Mouse (Mus musculus): ENCODE measurements around the gene Serpini1. TPM values are rescaled to one million over a fixed set of nuclear protein-coding genes. Genes with fewer than 3 reads are reported as not detected.
A peak's percentile ranks its signal among the peaks of the same experiment; 100 is the strongest.

The Serpini1 gene
- polyA plus RNA-seq, 1 experiment from 2014 or later = 90.2 TPM

DNA sequence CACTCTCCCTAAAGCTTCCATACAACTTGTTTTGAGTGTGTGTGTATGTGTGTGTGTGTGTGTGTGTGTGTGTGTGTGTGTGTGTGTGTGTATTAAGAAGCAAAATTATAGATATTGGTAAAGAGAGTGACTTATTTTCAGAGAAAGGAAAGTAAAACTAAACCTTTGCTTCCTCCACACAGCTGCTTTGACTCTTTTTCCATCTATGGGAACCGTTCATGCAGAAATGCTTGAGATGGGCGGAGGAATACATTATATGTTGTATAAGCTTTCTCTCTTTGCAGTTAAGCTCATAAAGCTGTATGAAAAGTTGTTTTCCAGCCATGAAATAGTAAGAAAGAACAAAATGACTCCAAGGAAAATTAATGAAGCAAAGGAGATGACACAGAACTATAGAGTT, 16.7 kb downstream of the Serpini1 start:
- Histone ChIP-seq H3K36me3 (no peaks in the 10 kb centered on the region), H3K27ac (no peak overlapping the region), H3K9ac (replicated peaks) (no peak overlapping the region), H3K27me3 (no peaks in the 10 kb centered on the region), H3K4me1 (replicated peaks) (no peaks in the 10 kb centered on the region), H3K4me3 (replicated peaks) (no peak overlapping the region), H3K4me2 (replicated peaks) (no peak overlapping the region), H3K9me3 (no peaks in the 10 kb centered on the region)
- no peak for ATAC-seq
- 60% methylated on average over 2 of the region's 2 CpGs for WGBS

DNA sequence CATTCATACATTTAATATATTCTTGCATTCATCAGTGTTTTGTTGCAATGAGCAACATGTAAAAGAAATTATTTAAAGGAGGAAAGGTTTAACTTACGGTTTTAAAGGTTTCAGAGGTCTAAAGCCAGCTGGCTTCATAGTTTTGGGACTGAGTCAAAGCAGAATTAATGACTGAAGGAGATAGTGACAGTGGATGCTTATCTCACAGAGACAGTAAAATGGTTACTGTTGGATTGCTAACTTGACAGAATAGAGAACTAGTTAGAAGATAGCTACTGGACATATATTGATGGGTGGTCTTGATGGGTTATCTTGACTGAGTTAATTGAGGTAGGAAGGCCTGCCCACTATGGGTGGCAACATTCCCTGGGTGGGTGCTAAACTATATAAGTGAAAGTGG, 18.2 kb downstream of the Serpini1 start:
- H3K27me3 ChIP-seq = no peaks in the 10 kb centered on the region
- H3K36me3 ChIP-seq = no peaks in the 10 kb centered on the region
- no peak overlapping the region for H3K9ac ChIP-seq (replicated peaks)
- ATAC-seq = no peak
- H3K4me3 ChIP-seq (replicated peaks) = no peak overlapping the region
- H3K27ac ChIP-seq = no peak overlapping the region
- no peak overlapping the region for H3K4me2 ChIP-seq (replicated peaks)
- H3K9me3 ChIP-seq = no peaks in the 10 kb centered on the region
- 76% methylated on average over 1 of the region's 1 CpGs for WGBS
- H3K4me1 ChIP-seq (replicated peaks) = no peaks in the 10 kb centered on the region

DNA sequence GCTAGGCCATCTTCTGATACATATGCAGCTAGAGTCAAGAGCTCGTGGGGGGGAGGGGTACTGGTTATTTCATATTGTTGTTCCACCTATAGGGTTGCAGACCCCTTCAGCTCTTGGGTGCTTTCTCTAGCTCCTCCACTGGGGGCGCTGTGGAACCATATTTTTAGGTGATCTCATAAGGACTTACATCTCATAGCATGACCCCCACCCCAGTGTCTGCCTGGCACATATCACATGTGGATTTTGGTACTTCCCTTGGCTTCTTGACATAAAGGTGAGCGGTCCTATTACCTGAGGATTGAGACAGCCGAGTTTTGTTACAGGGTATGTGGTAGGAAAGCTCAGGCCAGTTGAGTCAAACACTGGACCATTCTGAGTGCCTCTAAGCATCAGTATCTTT, 22.0 kb downstream of the Serpini1 start:
- no peak overlapping the region for H3K4me3 ChIP-seq (replicated peaks)
- no peak overlapping the region for H3K9ac ChIP-seq (replicated peaks)
- no peaks in the 10 kb centered on the region for H3K9me3 ChIP-seq
- 55% methylated on average over 4 of the region's 4 CpGs for WGBS
- H3K27ac ChIP-seq = no peak overlapping the region
- no peaks in the 10 kb centered on the region for H3K27me3 ChIP-seq
- ATAC-seq = peak; percentile 30; the same call in 1 of the 2 replicates
- H3K36me3 ChIP-seq = no peaks in the 10 kb centered on the region
- H3K4me1 ChIP-seq (replicated peaks) = no peaks in the 10 kb centered on the region
- no peak overlapping the region for H3K4me2 ChIP-seq (replicated peaks)

DNA sequence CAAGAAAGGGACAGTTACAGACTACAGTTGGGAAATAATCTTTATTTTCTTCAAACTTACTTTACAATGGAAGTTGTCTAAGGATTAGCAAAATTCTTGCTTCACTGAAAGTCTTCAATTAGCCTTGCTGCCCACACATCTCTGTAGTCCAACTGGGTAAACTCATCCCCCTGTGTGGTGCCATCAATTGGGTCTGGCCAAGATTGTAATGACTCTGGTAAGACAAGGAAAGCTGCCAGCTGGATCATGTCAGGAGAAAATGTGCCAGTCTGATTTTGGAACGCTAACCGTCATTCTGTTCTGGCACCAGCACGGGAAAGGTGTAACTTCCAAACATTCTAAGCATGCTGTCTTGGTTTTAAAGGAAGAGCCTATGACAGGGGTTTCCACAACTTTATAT, 25.9 kb downstream of the Serpini1 start:
- no peaks in the 10 kb centered on the region for H3K4me1 ChIP-seq (replicated peaks)
- no peaks in the 10 kb centered on the region for H3K27me3 ChIP-seq
- no peaks in the 10 kb centered on the region for H3K36me3 ChIP-seq
- 92% methylated on average over 3 of the region's 3 CpGs for WGBS
- no peak overlapping the region for H3K9ac ChIP-seq (replicated peaks)
- H3K9me3 ChIP-seq = no peaks in the 10 kb centered on the region
- no peak overlapping the region for H3K27ac ChIP-seq
- ATAC-seq = no peak
- H3K4me3 ChIP-seq (replicated peaks) = no peak overlapping the region
- no peak overlapping the region for H3K4me2 ChIP-seq (replicated peaks)

DNA sequence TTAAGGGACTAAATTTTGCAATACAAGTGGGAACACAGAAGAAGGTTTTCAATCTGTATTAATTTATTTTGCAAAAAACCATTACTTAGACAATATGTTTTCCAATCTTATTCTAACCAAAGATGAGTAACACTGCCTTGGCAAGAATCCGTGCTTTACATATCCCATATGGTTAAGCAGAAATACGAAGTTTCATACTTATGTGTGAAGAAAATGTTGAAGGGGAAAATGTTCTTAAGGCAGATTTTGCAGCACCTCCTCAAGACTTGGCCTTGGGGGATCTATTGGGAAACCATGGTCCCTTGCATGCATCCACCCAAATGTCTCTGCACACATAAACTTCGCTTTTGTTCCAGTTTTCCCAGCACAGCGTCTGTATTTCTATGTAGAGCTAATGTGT, 27.6 kb downstream of the Serpini1 start:
- no peaks in the 10 kb centered on the region for H3K36me3 ChIP-seq
- no peaks in the 10 kb centered on the region for H3K9me3 ChIP-seq
- H3K9ac ChIP-seq (replicated peaks) = no peak overlapping the region
- H3K27me3 ChIP-seq = no peaks in the 10 kb centered on the region
- no peak overlapping the region for H3K4me3 ChIP-seq (replicated peaks)
- H3K27ac ChIP-seq = no peak overlapping the region
- no peak overlapping the region for H3K4me2 ChIP-seq (replicated peaks)
- no peak for ATAC-seq
- no peaks in the 10 kb centered on the region for H3K4me1 ChIP-seq (replicated peaks)
- whole genome bisulfite sequencing = 96% methylated on average over 4 of the region's 4 CpGs

DNA sequence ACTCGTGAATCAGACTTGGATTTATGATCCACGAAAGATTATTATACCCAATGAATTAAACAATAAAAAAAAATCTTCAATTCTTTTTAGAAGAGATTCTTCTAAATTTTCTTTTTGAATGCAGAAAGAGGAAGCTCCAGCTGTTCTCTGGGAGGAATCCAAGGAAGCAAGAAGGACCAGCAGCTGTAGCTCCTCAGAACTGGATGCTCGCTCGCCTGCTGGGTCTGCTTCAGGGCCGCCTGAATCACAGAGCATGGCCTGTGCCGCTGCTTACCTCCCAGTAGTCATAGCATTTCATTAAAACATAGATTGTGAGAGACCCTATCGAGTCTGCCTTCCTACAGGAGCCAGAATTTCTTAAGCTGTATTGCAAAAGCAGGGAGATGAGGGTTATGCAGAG, 53.7 kb downstream of the Serpini1 start:
- no peaks in the 10 kb centered on the region for H3K9me3 ChIP-seq
- H3K36me3 ChIP-seq = no peaks in the 10 kb centered on the region
- ATAC-seq = no peak
- no peak overlapping the region for H3K9ac ChIP-seq (replicated peaks)
- H3K4me1 ChIP-seq (replicated peaks) = no peaks in the 10 kb centered on the region
- no peaks in the 10 kb centered on the region for H3K27me3 ChIP-seq
- H3K4me3 ChIP-seq (replicated peaks) = no peak overlapping the region
- no peak overlapping the region for H3K4me2 ChIP-seq (replicated peaks)
- H3K27ac ChIP-seq = no peak overlapping the region
- 83% methylated on average over 7 of the region's 7 CpGs for WGBS

DNA sequence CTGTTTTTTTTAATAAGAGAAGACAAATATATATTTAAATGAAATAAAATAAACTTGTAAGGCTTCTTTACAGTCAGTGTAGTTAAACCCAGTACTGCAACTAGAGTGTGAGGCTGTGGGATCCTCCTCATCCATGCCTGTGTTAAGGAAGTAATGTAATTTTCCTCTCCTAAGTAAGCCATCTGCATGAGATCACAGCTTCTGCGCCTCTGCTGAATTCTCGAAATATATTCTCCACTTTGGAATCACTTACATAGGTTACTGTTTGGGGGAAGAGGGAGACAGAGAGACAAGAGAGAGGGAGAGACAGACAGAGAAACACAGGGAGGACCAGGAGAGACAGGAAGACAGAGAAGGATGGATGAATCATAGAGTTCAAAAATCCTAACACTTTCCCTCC, 67.3 kb downstream of the Serpini1 start:
- 89% methylated on average over 2 of the region's 2 CpGs for WGBS
- H3K27me3 ChIP-seq = no peaks in the 10 kb centered on the region
- H3K27ac ChIP-seq = no peak overlapping the region
- no peaks in the 10 kb centered on the region for H3K4me1 ChIP-seq (replicated peaks)
- no peaks in the 10 kb centered on the region for H3K36me3 ChIP-seq
- no peak overlapping the region for H3K4me3 ChIP-seq (replicated peaks)
- no peak overlapping the region for H3K9ac ChIP-seq (replicated peaks)
- ATAC-seq = no peak
- H3K4me2 ChIP-seq (replicated peaks) = no peak overlapping the region
- H3K9me3 ChIP-seq = no peaks in the 10 kb centered on the region

DNA sequence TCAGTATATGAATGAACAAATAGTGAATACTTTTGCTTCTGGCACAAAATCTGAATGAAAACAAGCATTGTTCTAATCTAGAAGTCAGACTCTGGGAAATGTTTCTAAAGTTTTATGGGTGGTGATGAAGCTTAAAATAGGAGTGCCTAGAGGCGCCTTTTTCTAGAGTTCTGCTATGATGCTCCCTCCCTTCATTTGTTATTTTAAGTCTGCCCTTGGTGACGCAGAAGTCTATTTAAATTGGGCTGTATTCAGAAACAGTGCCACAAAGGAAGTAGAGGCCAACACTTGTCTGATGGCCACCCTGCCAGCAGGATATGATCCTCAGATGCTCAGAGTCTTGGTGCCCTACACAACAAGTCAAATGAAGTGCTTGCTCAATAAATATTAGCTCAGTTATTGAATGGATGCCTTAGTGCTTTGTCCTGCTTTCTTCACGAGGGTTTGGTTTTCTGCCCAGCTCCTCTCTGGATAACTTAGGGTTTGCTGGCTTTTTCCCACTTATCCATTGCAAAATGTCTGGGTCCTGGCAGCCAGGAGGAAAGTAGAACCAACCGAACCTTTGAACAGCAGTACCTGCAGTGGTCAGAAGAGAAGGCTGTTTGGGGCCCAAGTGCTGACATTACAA, 73.8 kb downstream of the Serpini1 start:
- Histone ChIP-seq H3K4me2 (replicated peaks) (no peak overlapping the region), H3K9me3 (no peaks in the 10 kb centered on the region), H3K9ac (replicated peaks) (no peak overlapping the region), H3K27ac (no peak overlapping the region), H3K4me3 (replicated peaks) (no peak overlapping the region), H3K36me3 (no peaks in the 10 kb centered on the region), H3K4me1 (replicated peaks) (peaks cover 5% of the 10 kb centered on the region; the same call in 1 of the 2 replicates), H3K27me3 (no peaks in the 10 kb centered on the region)
- 83% methylated on average over 4 of the region's 4 CpGs for WGBS
- ATAC-seq = no peak

DNA sequence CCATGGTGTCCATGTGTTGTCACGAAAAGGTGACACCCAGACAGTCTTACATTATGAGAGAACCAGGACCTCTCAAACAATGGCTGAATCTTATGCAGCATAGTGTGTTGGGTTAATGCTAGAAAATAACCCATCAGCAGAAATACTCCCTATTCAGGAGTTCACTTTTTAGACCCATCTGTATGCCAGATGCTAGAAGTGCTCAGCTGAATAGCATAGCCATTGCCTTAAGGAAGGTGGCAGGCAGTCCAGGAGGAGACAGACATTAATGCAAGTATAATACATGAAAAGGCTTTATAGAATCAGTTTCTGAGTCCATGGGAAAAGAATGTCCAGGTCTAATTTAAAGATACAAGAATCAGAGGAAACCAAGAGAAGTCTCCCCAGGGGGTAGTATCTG, 75.9 kb downstream of the Serpini1 start:
- H3K4me3 ChIP-seq (replicated peaks) = no peak overlapping the region
- H3K4me1 ChIP-seq (replicated peaks) = peaks cover 5% of the 10 kb centered on the region; the same call in 1 of the 2 replicates
- H3K4me2 ChIP-seq (replicated peaks) = no peak overlapping the region
- no peaks in the 10 kb centered on the region for H3K9me3 ChIP-seq
- 93% methylated on average over 1 of the region's 1 CpGs for WGBS
- no peak overlapping the region for H3K9ac ChIP-seq (replicated peaks)
- peak overlapping the region; percentile 44; the same call in 1 of the 2 replicates for H3K27ac ChIP-seq
- peak; percentile 66 for ATAC-seq
- H3K36me3 ChIP-seq = no peaks in the 10 kb centered on the region
- H3K27me3 ChIP-seq = no peaks in the 10 kb centered on the region

DNA sequence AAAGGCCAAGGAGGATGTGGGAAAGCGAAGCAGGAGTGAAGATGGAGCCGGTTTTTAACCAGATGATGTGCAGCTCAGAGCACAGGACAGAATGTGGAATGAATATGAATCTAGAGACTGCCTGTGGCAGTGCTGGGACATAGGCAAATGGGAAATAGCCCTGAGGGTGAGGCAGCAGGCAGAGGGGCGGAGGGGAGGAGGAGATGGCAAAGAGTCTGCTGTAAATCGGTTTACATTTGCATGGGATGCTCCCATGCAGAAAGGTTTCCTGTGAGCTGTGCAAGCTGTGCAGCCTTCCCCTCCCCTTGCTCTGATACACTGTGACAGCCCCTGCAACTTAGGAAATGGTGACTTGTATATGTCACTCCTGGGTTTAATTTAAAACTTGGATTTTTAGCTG, 76.3 kb downstream of the Serpini1 start:
- H3K9me3 ChIP-seq = no peaks in the 10 kb centered on the region
- H3K27me3 ChIP-seq = no peaks in the 10 kb centered on the region
- no peak overlapping the region for H3K4me3 ChIP-seq (replicated peaks)
- H3K4me1 ChIP-seq (replicated peaks) = peaks cover 5% of the 10 kb centered on the region; the same call in 1 of the 2 replicates
- 49% methylated on average over 4 of the region's 4 CpGs for WGBS
- no peaks in the 10 kb centered on the region for H3K36me3 ChIP-seq
- H3K9ac ChIP-seq (replicated peaks) = 0 out of 2 replicates have a peak overlapping the region, but pooled peaks have one; percentile 2
- no peak overlapping the region for H3K4me2 ChIP-seq (replicated peaks)
- peak overlapping the region; percentile 44; the same call in 1 of the 2 replicates for H3K27ac ChIP-seq
- peak; percentile 75 for ATAC-seq

DNA sequence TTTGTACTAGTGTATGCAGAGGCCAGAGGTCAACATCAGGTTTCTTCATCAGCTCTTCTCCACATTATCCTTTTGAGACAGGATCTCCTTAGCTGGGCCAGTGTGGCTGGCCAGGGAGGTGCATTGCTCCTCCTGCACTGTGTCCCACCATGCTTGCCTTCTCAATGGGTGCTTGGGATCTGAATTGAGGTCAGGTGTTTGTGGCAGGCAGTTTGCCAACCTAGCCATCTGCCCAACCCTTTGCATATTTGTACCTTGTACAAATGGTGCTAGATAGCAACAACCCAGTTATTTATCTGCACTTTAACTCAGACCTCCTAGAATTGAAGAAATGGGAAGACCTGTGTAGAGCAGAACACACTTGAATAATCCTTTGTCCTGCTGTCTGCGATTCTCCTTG, 78.3 kb downstream of the Serpini1 start:
- no peaks in the 10 kb centered on the region for H3K27me3 ChIP-seq
- no peak overlapping the region for H3K4me2 ChIP-seq (replicated peaks)
- H3K9me3 ChIP-seq = no peaks in the 10 kb centered on the region
- no peak overlapping the region for H3K27ac ChIP-seq
- no peak overlapping the region for H3K9ac ChIP-seq (replicated peaks)
- ATAC-seq = no peak
- WGBS = 95% methylated on average over 1 of the region's 1 CpGs
- H3K36me3 ChIP-seq = no peaks in the 10 kb centered on the region
- no peak overlapping the region for H3K4me3 ChIP-seq (replicated peaks)
- peaks cover 5% of the 10 kb centered on the region; the same call in 1 of the 2 replicates for H3K4me1 ChIP-seq (replicated peaks)

DNA sequence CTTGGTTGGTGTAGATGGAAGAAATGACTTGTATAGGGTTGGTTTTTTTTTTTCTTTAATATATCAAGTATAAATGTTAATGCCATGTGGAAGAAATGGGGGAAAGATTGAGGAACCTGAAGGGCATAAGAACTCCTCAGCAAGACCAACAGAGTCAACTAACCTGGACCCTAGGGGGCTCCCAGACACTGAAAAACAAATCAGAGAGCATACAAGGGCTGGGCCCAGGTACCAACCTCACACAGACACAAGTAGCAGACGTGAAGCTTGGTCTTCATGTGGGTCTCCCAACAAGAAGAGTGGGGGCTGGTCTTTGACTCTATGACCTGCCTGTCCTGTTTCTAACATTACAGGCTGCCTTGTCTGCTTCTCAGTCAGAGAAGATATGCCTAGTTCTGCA, 82.2 kb downstream of the Serpini1 start:
- no peak overlapping the region for H3K4me2 ChIP-seq (replicated peaks)
- 68% methylated on average over 1 of the region's 1 CpGs for WGBS
- no peaks in the 10 kb centered on the region for H3K4me1 ChIP-seq (replicated peaks)
- H3K27me3 ChIP-seq = no peaks in the 10 kb centered on the region
- H3K9me3 ChIP-seq = no peaks in the 10 kb centered on the region
- H3K36me3 ChIP-seq = no peaks in the 10 kb centered on the region
- no peak for ATAC-seq
- no peak overlapping the region for H3K9ac ChIP-seq (replicated peaks)
- no peak overlapping the region for H3K27ac ChIP-seq
- no peak overlapping the region for H3K4me3 ChIP-seq (replicated peaks)

DNA sequence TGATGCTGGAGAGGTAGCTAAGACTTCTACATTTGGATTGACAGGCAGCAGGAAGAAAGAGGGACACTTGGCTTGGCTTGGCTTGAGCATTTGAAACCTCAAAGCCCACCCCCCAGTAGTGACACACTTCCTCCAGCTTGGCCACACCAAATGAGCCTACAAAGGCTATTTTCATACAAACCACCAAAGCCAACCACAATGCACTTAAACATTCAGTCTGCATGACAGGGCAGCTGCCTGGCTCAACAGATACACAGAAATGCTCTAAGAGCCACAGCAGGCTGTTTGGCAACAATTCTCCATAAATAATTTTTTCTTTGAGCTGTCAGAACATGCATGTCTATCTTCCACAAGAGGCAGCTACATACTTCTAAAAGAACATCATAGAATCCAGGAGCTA, 90.2 kb downstream of the Serpini1 start:
- Histone ChIP-seq H3K4me2 (replicated peaks) (no peak overlapping the region), H3K27ac (no peak overlapping the region), H3K9me3 (no peaks in the 10 kb centered on the region), H3K27me3 (no peaks in the 10 kb centered on the region), H3K36me3 (no peaks in the 10 kb centered on the region), H3K4me3 (replicated peaks) (no peak overlapping the region), H3K4me1 (replicated peaks) (no peaks in the 10 kb centered on the region), H3K9ac (replicated peaks) (no peak overlapping the region)
- ATAC-seq = no peak

All from midbrain, embryonic 13.5 days (tissue).